Mouse (Mus musculus) thymus, adult 2 months (tissue): ENCODE results near the gene Plcb1. TPM values are rescaled to one million over a fixed set of nuclear protein-coding genes. Genes with fewer than 3 reads are reported as not detected.

Experiments
- DNase-seq: peaks from one replicate; pipeline ENCODE4 v3.0.0; 2021
- H3K27ac ChIP-seq: fragments of 200-500 bp; 2 replicates; pipeline ENCODE4 v1.5.1; 2012; ENCODE audit warnings: low read length, control low read depth; ENCODE audit not compliant: control insufficient read depth, insufficient read depth
- H3K27me3 ChIP-seq: fragments of 200-500 bp; 2 replicates; pipeline ENCODE4 v1.6.1; 2012; ENCODE audit warnings: mild to moderate bottlenecking, low read length, moderate library complexity, mixed read lengths; ENCODE audit not compliant: control insufficient read depth, insufficient read depth
- H3K36me3 ChIP-seq: fragments of 200-500 bp; 2 replicates; pipeline ENCODE4 v1.6.1; 2012; ENCODE audit warnings: mild to moderate bottlenecking, low read length, moderate library complexity; ENCODE audit not compliant: control insufficient read depth, insufficient read depth
- H3K4me1 ChIP-seq: fragments of 200-500 bp; replicated peaks from 2 replicates; pipeline ENCODE4 v1.6.1; 2012; ENCODE audit warnings: low read length; ENCODE audit not compliant: control insufficient read depth, insufficient read depth
- H3K4me3 ChIP-seq: fragments of 200-500 bp; 2 replicates; pipeline ENCODE4 v1.5.1; 2012; ENCODE audit warnings: mild to moderate bottlenecking, low read length, control low read depth, moderate library complexity; ENCODE audit not compliant: control insufficient read depth, insufficient read depth
- CTCF ChIP-seq: fragments of 200-500 bp; IDR thresholded peaks from 2 replicates; pipeline ENCODE4 v1.5.1; 2012; ENCODE audit warnings: mild to moderate bottlenecking, control low read depth, low read length, moderate library complexity, borderline replicate concordance; ENCODE audit not compliant: control insufficient read depth, poor library complexity, insufficient read depth; ENCODE audit errors: extremely low read depth
- POLR2A ChIP-seq: fragments of 200-500 bp; IDR thresholded peaks from 2 replicates; pipeline ENCODE4 v1.6.1; 2012; ENCODE audit warnings: mild to moderate bottlenecking, low read length, control low read depth, moderate library complexity; ENCODE audit not compliant: control insufficient read depth, poor library complexity, insufficient read depth; ENCODE audit errors: extremely low read depth
- WGBS: fragments of 180-500 bp; shearing (Covaris S2); methylation state at CpG from one replicate; pipeline ENCODE4 v1.1.7; 2018; 5-methylcytosine and 5-hydroxymethylcytosine counted together
- polyA plus RNA-seq: library from polyadenylated mRNA; depleted of rRNA; stranded (reverse); fragments of >200 nt; gene quantifications from 2 replicates; pipeline ENCODE4 v1.2.3, GENCODE M21; 2012

Plcb1 gene
- polyA plus RNA-seq, 1 experiment = 0.32 TPM

GRCm38 (mm10) chr2:135263943-135264342 lies 478.1 kb downstream of the Plcb1 start:
- Histone ChIP-seq H3K4me1 (no peaks in the 10 kb centered on the region), H3K36me3 (no peaks in the 10 kb centered on the region), H3K27ac (no peak overlapping the region), H3K4me3 (no peak overlapping the region), H3K27me3 (no peaks in the 10 kb centered on the region)
- 80% methylated on average over 2 of the region's 2 CpGs for WGBS
- TF ChIP-seq CTCF = no peak
- no peak for TF ChIP-seq POLR2A
- DNase-seq = no peak

GRCm38 (mm10) chr2:135274949-135275348 lies 489.1 kb downstream of the Plcb1 start:
- H3K4me1 ChIP-seq = no peaks in the 10 kb centered on the region
- DNase-seq = no peak
- H3K27ac ChIP-seq = no peak overlapping the region
- H3K36me3 ChIP-seq = no peaks in the 10 kb centered on the region
- no peak overlapping the region for H3K4me3 ChIP-seq
- no peaks in the 10 kb centered on the region for H3K27me3 ChIP-seq
- no peak for TF ChIP-seq POLR2A
- no peak for TF ChIP-seq CTCF
- WGBS = 60% methylated on average over 5 of the region's 5 CpGs

- no peak overlapping the region for H3K4me3 ChIP-seq
- 75% methylated on average over 3 of the region's 3 CpGs for WGBS
- H3K27ac ChIP-seq = no peak overlapping the region
- TF ChIP-seq POLR2A (no peak), CTCF (no peak)
- H3K27me3 ChIP-seq = no peaks in the 10 kb centered on the region
- H3K4me1 ChIP-seq = no peaks in the 10 kb centered on the region
- no peaks in the 10 kb centered on the region for H3K36me3 ChIP-seq
- DNase-seq = no peak
Measured at GRCm38 (mm10) chr2:135278506-135278905, 492.6 kb downstream of the Plcb1 start.

GRCm38 (mm10) chr2:135279026-135279425 lies 493.2 kb downstream of the Plcb1 start:
- 85% methylated on average over 6 of the region's 6 CpGs for WGBS
- H3K4me1 ChIP-seq = no peaks in the 10 kb centered on the region
- no peak overlapping the region for H3K4me3 ChIP-seq
- H3K27me3 ChIP-seq = no peaks in the 10 kb centered on the region
- TF ChIP-seq POLR2A (no peak), CTCF (no peak)
- DNase-seq = no peak
- no peak overlapping the region for H3K27ac ChIP-seq
- no peaks in the 10 kb centered on the region for H3K36me3 ChIP-seq

- H3K36me3 ChIP-seq = no peaks in the 10 kb centered on the region
- WGBS = 55% methylated on average over 3 of the region's 3 CpGs
- no peaks in the 10 kb centered on the region for H3K4me1 ChIP-seq
- no peaks in the 10 kb centered on the region for H3K27me3 ChIP-seq
- no peak overlapping the region for H3K4me3 ChIP-seq
- H3K27ac ChIP-seq = no peak overlapping the region
- TF ChIP-seq CTCF = no peak
- TF ChIP-seq POLR2A = no peak
- DNase-seq = no peak
Measured at GRCm38 (mm10) chr2:135283783-135284182, 497.9 kb downstream of the Plcb1 start.

- TF ChIP-seq CTCF = no peak
- no peak for TF ChIP-seq POLR2A
- Histone ChIP-seq H3K4me3 (no peak overlapping the region), H3K27ac (no peak overlapping the region), H3K27me3 (no peaks in the 10 kb centered on the region), H3K4me1 (no peaks in the 10 kb centered on the region), H3K36me3 (no peaks in the 10 kb centered on the region)
- WGBS = 94% methylated on average over 8 of the region's 8 CpGs
- no peak for DNase-seq
Measured at GRCm38 (mm10) chr2:135296184-135296769, 510.4 kb downstream of the Plcb1 start.

- no peak for TF ChIP-seq POLR2A
- TF ChIP-seq CTCF = no peak
- H3K27ac ChIP-seq = no peak overlapping the region
- DNase-seq = no peak
- H3K27me3 ChIP-seq = no peaks in the 10 kb centered on the region
- H3K36me3 ChIP-seq = no peaks in the 10 kb centered on the region
- H3K4me3 ChIP-seq = no peak overlapping the region
- H3K4me1 ChIP-seq = no peaks in the 10 kb centered on the region
- WGBS = 94% methylated on average over 1 of the region's 1 CpGs
Measured at GRCm38 (mm10) chr2:135300480-135300879, 514.6 kb downstream of the Plcb1 start.
